Mouse (Mus musculus) heart, embryonic 14.5 days (tissue): ENCODE data around the gene Ccdc18. TPM values are rescaled to one million over a fixed set of nuclear protein-coding genes. Genes with fewer than 3 reads are reported as not detected.
"Not testable (repeated sequence)": the region's sequence is repeated elsewhere in the genome, so short reads cannot be mapped to it uniquely, and the experiment has no call there.

Experiments used
- ATAC-seq: fragments of 200-750 bp; cut with Nextera tagmentation; 2 replicates; pipeline ENCODE4 v1.8.0; 2017; ENCODE audit warnings: low read depth, moderate TSS enrichment; ENCODE audit not compliant: insufficient number of reproducible peaks, insufficient read depth, low FRiP score
- H3K27ac ChIP-seq, 2 experiments: fragments of 200-500 bp in 1 of 2; fragments of 300-500 bp in 1 of 2; sonication (generic) in 1 of 2; replicated peaks in 1 of 2; 2 replicates each; pipeline ENCODE4 v1.5.1; 2012 to 2014; ENCODE audit warnings: low read depth in 2 of 2, low read length in 2 of 2, control low read depth in 1 of 2, mild to moderate bottlenecking in 1 of 2, mixed read lengths in 1 of 2; ENCODE audit not compliant: control insufficient read depth in 1 of 2, insufficient read depth in 1 of 2
- H3K27me3 ChIP-seq: fragments of 300-500 bp; sonication (generic); 2 replicates; pipeline ENCODE4 v1.6.1; 2014; ENCODE audit warnings: mild to moderate bottlenecking, low read length, control low read depth; ENCODE audit not compliant: control insufficient read depth, insufficient read depth
- H3K36me3 ChIP-seq: fragments of 300-500 bp; sonication (generic); 2 replicates; pipeline ENCODE4 v1.6.1; 2014; ENCODE audit warnings: mild to moderate bottlenecking, control low read depth, low read length, mixed read lengths; ENCODE audit not compliant: control insufficient read depth, insufficient read depth
- H3K4me1 ChIP-seq, 2 experiments: fragments of 200-500 bp in 1 of 2; fragments of 300-500 bp in 1 of 2; sonication (generic) in 1 of 2; 2 replicates each; pipeline ENCODE4 v1.6.1; 2012 to 2014; ENCODE audit warnings: low read length in 2 of 2, control low read depth in 1 of 2, mixed read lengths in 1 of 2; ENCODE audit not compliant: control insufficient read depth in 2 of 2, insufficient read depth in 2 of 2
- H3K4me2 ChIP-seq: fragments of 300-500 bp; sonication (generic); 2 replicates; pipeline ENCODE4 v1.6.1; 2014; ENCODE audit warnings: mild to moderate bottlenecking, low read length
- H3K4me3 ChIP-seq, 2 experiments: fragments of 200-500 bp in 1 of 2; fragments of 300-500 bp in 1 of 2; sonication (generic) in 1 of 2; 2 replicates each; pipeline ENCODE4 v1.5.1; 2012 to 2014; ENCODE audit warnings: low read length in 2 of 2, mild to moderate bottlenecking in 2 of 2, control low read depth in 1 of 2, low read depth in 1 of 2, moderate library complexity in 1 of 2; ENCODE audit not compliant: control insufficient read depth in 1 of 2, insufficient read depth in 1 of 2
- H3K9ac ChIP-seq: fragments of 300-500 bp; sonication (generic); 2 replicates; pipeline ENCODE4 v1.6.1; 2014; ENCODE audit warnings: mild to moderate bottlenecking, low read length
- H3K9me3 ChIP-seq: fragments of 300-500 bp; sonication (generic); 2 replicates; pipeline ENCODE4 v1.6.1; 2016; ENCODE audit warnings: low read length, control low read depth; ENCODE audit not compliant: control insufficient read depth
- WGBS: fragments of 180-500 bp; shearing (Covaris S2); extraction: QIAGEN DNeasy Blood & Tissue Kit; methylation state at CpG from one replicate; pipeline ENCODE4 v1.1.7; 2014; 5-methylcytosine and 5-hydroxymethylcytosine counted together
- polyA plus RNA-seq: library from polyadenylated mRNA; unstranded; fragments of >200 nt; fragmentation: Nextera tagmentation; extraction: Ambion mirVana; gene quantifications from 2 replicates; pipeline ENCODE4 v1.2.1, GENCODE M21; 2014

Ccdc18 gene
- 4.3 and 4.6 TPM in 2 replicates for polyA plus RNA-seq

DNA sequence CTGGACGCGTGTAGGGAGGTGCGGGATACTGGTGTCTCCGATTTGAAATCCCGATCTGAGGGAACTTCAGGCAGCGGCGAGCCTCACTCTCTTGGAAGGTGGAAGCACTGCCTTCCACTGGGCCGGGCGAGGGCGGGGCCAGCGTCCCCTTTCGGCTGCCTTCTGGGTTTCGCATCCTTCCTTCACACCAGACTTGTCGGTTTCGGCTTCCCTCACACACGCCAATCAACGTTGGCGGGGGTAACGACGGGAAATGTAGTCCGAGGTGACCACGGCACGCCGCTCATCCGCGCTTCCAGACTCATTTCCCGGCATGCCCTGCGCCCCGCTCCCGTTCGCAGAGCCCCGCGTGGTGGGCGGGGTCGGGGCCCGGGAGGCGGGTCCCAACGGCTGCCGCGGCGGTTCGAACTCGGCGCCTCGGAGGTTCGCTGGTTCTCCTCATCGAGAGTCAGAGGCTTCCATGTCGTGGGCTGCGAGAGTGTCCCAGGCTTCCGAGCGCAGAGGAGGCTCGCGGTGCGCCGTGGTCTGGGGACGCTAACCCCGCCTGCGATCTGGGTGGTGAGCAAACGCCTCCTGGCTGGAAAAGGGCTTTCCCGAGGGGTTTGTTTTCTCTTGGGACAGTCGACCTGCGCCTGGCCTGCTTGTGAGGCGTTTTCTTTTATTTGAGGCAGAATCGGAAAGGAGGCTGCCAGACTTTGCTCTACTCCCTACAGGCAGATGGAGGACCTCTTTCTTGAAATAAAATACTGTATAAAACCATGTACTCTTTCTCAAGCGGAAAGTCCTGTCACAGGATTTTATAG lies at the start of gene Ccdc18, which contains the start of gene Tmed5:
Ccdc18 (plus strand) TSS at position 435 of the 803 bp plus-strand sequence.
Tmed5 (minus strand) TSS at position 180 of the 803 bp plus-strand sequence.
- Histone ChIP-seq H3K9ac (peak within 1 kb of the TSS; percentile 83), H3K4me2 (peak within 1 kb of the TSS; percentile 87), H3K27me3 (no peaks in the 10 kb centered on the region), H3K4me3 (peak within 1 kb of the TSS; percentile 74 to 94), H3K4me1 (peaks cover 0 to 6% of the 10 kb centered on the region in 2 experiments; a peak in 2 of 4 replicates), H3K36me3 (peaks cover 23% of the 10 kb centered on the region), H3K9me3 (no peaks in the 10 kb centered on the region), H3K27ac (peak within 1 kb of the TSS; percentile 83 to 92)
- ATAC-seq = peak; percentile 99
- under 1% methylated on average over 63 of the region's 65 CpGs for WGBS

DNA sequence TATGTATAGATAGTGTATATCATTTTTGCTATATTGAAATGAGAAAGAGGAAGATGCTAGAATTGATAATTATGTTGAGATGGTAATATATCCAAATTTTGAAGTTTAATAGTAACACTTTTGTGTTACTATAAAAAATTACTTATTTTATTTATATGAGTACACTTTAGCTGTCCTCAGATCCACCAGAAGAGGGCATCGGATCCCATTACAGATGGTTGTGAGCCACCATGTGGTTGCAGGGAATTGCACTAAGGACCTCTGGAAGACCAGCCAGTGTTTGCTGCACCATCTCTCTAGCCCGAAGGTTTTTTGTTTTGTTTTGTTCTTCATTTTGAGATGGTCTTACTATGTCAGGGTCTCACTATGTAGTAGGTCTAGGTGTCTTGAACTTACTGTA lies 47.2 kb upstream of the Ccdc18 start:
- Histone ChIP-seq H3K4me1 (no peaks in the 10 kb centered on the region), H3K9me3 (no peaks in the 10 kb centered on the region), H3K27me3 (no peaks in the 10 kb centered on the region), H3K4me3 (no peak overlapping the region), H3K9ac (no peak overlapping the region), H3K27ac (no peak overlapping the region), H3K36me3 (peaks cover 76% of the 10 kb centered on the region), H3K4me2 (no peak overlapping the region)
- whole genome bisulfite sequencing = 90% methylated on average over 2 of the region's 2 CpGs
- ATAC-seq = no peak

DNA sequence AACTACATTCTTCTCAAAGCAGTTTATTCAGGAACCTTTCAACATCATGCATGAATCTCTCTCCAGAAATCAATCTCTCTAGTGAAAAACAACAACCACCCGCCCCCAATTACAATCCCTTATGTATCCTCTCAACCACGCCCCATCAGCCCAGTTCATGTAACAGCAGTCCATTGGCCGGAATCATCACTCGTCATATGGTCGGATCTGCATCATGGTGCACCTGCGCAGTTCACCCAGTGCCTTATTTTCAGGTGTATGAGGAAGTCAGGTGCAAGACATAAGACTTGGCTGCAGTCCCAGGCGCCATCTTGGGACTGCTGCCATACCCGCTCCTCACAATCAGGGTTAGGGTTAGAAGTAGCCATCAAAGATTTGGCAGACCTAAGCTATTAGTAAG lies 39.9 kb upstream of the Ccdc18 start:
- H3K27ac ChIP-seq, H3K4me2 ChIP-seq, H3K4me3 ChIP-seq, ATAC-seq, H3K4me1 ChIP-seq, H3K9me3 ChIP-seq, H3K9ac ChIP-seq, H3K27me3 ChIP-seq: not testable (repeated sequence)
- peaks cover 75% of the 10 kb centered on the region for H3K36me3 ChIP-seq
- WGBS = 94% methylated on average over 8 of the region's 8 CpGs

DNA sequence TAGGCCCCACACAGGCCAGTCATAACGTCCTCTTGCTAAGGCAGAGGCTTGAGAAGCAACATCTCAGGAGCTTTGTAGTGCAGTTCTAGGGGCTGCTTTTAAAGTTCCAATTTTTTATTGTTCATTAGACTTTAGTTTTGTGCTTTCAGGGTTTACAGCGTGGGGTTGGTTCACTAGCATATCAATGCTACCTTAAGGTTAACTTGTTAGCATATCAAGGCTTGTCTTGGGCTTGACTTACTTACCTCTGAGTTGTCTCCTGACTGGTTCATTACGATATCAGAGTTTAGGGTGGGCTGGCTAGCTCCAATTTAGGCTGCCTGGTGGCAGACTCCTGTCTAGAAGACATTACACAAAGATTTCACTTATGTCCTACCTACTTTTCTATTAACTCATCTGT lies 35.0 kb upstream of the Ccdc18 start:
- WGBS = 90% methylated on average over 3 of the region's 3 CpGs
- H3K36me3 ChIP-seq = peaks cover 75% of the 10 kb centered on the region

GRCm38 (mm10) chr5:108100196-108100595 lies 32.5 kb upstream of the Ccdc18 start:
- Histone ChIP-seq H3K4me3 (no peak overlapping the region), H3K9me3 (no peaks in the 10 kb centered on the region), H3K4me1 (peaks cover 0 to 5% of the 10 kb centered on the region in 2 experiments; a peak in 1 of 4 replicates), H3K9ac (no peak overlapping the region), H3K27me3 (no peaks in the 10 kb centered on the region), H3K36me3 (peaks cover 78% of the 10 kb centered on the region), H3K4me2 (no peak overlapping the region), H3K27ac (no peak overlapping the region)
- no peak for ATAC-seq

More for the DNA sequence above, 35.0 kb upstream of the Ccdc18 start:
- no peak overlapping the region for H3K4me2 ChIP-seq
- no peak for ATAC-seq
- no peaks in the 10 kb centered on the region for H3K27me3 ChIP-seq
- H3K9me3 ChIP-seq = no peaks in the 10 kb centered on the region
- no peak overlapping the region for H3K9ac ChIP-seq
- no peak overlapping the region for H3K27ac ChIP-seq
- no peak overlapping the region for H3K4me3 ChIP-seq
- peaks cover 0 to 5% of the 10 kb centered on the region in 2 experiments; a peak in 1 of 4 replicates for H3K4me1 ChIP-seq

GRCm38 (mm10) chr5:108104306-108104705 lies 28.4 kb upstream of the Ccdc18 start:
- no peak for ATAC-seq
- 91% methylated on average over 5 of the region's 5 CpGs for WGBS
- Histone ChIP-seq H3K27me3 (no peaks in the 10 kb centered on the region), H3K4me2 (no peak overlapping the region), H3K4me3 (no peak overlapping the region), H3K9me3 (no peaks in the 10 kb centered on the region), H3K36me3 (peaks cover 73% of the 10 kb centered on the region), H3K4me1 (peaks cover 0 to 5% of the 10 kb centered on the region in 2 experiments; a peak in 1 of 4 replicates), H3K9ac (no peak overlapping the region), H3K27ac (no peak overlapping the region)

DNA sequence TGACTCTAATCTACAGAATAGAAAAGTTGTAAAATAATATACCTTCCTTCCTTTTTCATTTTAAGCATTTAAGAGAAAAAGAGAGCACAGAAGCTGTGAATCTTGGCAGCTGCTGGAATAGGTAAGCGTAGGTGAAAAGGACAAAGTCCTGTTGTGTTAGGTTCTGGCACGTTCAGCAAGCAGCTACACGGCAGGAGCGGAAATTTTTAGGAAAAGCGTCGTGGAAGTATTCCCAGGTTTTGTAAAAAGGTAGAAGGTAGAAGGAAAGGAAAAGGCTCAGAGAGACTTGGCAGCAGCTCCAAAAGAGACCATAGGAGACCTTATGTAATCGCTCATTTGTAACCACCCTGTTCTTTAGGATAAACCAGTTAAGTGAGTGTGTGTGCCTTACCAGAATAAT lies 23.3 kb upstream of the Ccdc18 start:
- H3K27ac ChIP-seq = no peak overlapping the region

More for the DNA sequence above, 23.3 kb upstream of the Ccdc18 start:
- H3K9ac ChIP-seq = no peak overlapping the region
- no peak for ATAC-seq
- peaks cover 43% of the 10 kb centered on the region for H3K36me3 ChIP-seq
- no peaks in the 10 kb centered on the region for H3K4me1 ChIP-seq
- WGBS = 93% methylated on average over 7 of the region's 7 CpGs
- no peaks in the 10 kb centered on the region for H3K27me3 ChIP-seq
- H3K9me3 ChIP-seq = no peaks in the 10 kb centered on the region
- H3K4me2 ChIP-seq = no peak overlapping the region
- H3K4me3 ChIP-seq = no peak overlapping the region
